Mouse (Mus musculus): Measurements from ENCODE around the gene Ccl17. TPM values are rescaled to one million over a fixed set of nuclear protein-coding genes. Genes with fewer than 3 reads are reported as not detected.
A peak's percentile ranks its signal among the peaks of the same experiment; 100 is the strongest.
"Not testable (repeated sequence)": the region's sequence is repeated elsewhere in the genome, so short reads cannot be mapped to it uniquely, and the experiment has no call there.

Ccl17 gene
- polyA plus RNA-seq, 1 experiment from 2014 or later, result not detected

DNA sequence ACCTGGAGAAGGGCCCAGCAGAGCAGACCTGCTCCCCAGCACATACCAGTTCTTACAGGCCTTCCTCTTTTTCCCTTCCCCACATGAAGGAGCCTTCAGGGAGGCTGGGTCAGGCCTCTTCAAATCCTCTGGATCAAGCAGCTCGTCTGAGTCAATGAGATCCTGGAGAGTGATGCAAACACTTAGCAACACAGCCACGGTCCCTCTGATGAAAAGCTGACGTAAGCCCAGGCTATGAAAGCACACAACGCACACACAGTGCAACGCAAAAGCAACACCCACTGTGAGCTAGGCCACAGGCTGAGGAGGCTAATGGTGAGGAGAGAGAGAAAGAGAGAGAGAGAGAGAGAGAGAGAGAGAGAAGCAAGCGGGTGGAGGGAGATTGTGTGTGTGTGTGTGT, 14.9 kb downstream of the Ccl17 start:
- peaks cover 60% of the 10 kb centered on the region for H3K36me3 ChIP-seq (ENCODE audit: control insufficient read depth, insufficient read depth, low read length)
- H3K27me3 ChIP-seq (ENCODE audit: control insufficient read depth, insufficient read depth, low read length), result no peaks in the 10 kb centered on the region

DNA sequence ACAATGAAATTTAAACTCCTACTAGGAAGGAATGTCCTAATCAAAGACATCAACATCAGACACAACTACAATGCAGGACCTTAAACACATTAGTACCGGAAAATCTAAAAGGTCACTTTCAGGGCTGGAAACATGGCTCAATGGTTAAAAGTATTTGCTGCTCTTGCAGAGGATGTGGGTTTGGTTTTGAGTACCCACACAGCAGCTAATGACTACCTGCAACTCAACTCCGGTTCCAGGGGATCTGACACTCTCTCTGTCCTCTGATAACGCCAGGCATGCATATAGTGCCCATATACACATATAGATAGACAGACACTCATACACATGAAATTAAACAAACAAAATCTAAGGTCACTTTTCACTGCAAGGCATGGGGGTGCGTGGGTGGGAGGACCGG, 16.0 kb downstream of the Ccl17 start:
- H3K36me3 ChIP-seq (ENCODE audit: control insufficient read depth, insufficient read depth, low read length), result peaks cover 66% of the 10 kb centered on the region
- WGBS, result 94% methylated on average over 5 of the region's 5 CpGs

More for the DNA sequence above, 14.9 kb downstream of the Ccl17 start:
- H3K4me2 ChIP-seq (replicated peaks; ENCODE audit: low read depth, low read length), result no peak overlapping the region
- no peaks in the 10 kb centered on the region for H3K4me1 ChIP-seq (ENCODE audit: control insufficient read depth, insufficient read depth, low read length)
- no peak for ATAC-seq (ENCODE audit: insufficient number of reproducible peaks, insufficient read depth, low FRiP score, low read depth)
- no peak overlapping the region for H3K9ac ChIP-seq (replicated peaks; ENCODE audit: low read depth, low read length)
- no peak overlapping the region for H3K4me3 ChIP-seq (ENCODE audit: low read depth, low read length)
- WGBS, result 88% methylated on average over 6 of the region's 6 CpGs
- no peak overlapping the region for H3K27ac ChIP-seq (ENCODE audit: low read length)
- H3K9me3 ChIP-seq (ENCODE audit: control insufficient read depth, low read depth, low read length), result no peaks in the 10 kb centered on the region

GRCm38 (mm10) chr8:94828284-94828683, 18.0 kb downstream of the Ccl17 start:
- H3K27me3 ChIP-seq (ENCODE audit: control insufficient read depth, insufficient read depth, low read length), result no peaks in the 10 kb centered on the region
- no peak overlapping the region for H3K4me2 ChIP-seq (replicated peaks; ENCODE audit: low read depth, low read length)
- 90% methylated on average over 6 of the region's 6 CpGs for WGBS
- peaks cover 64% of the 10 kb centered on the region for H3K36me3 ChIP-seq (ENCODE audit: control insufficient read depth, insufficient read depth, low read length)
- ATAC-seq (ENCODE audit: insufficient number of reproducible peaks, insufficient read depth, low FRiP score, low read depth), result no peak
- no peak overlapping the region for H3K9ac ChIP-seq (replicated peaks; ENCODE audit: low read depth, low read length)
- H3K27ac ChIP-seq (ENCODE audit: low read length), result no peak overlapping the region
- no peaks in the 10 kb centered on the region for H3K9me3 ChIP-seq (ENCODE audit: control insufficient read depth, low read depth, low read length)
- no peak overlapping the region for H3K4me3 ChIP-seq (ENCODE audit: low read depth, low read length)
- H3K4me1 ChIP-seq (ENCODE audit: control insufficient read depth, insufficient read depth, low read length), result no peaks in the 10 kb centered on the region

More for the DNA sequence above, 16.0 kb downstream of the Ccl17 start:
- no peak for ATAC-seq (ENCODE audit: insufficient number of reproducible peaks, insufficient read depth, low FRiP score, low read depth)
- no peaks in the 10 kb centered on the region for H3K9me3 ChIP-seq (ENCODE audit: control insufficient read depth, low read depth, low read length)
- H3K9ac ChIP-seq (replicated peaks; ENCODE audit: low read depth, low read length), result no peak overlapping the region
- H3K4me1 ChIP-seq (ENCODE audit: control insufficient read depth, insufficient read depth, low read length), result no peaks in the 10 kb centered on the region
- no peak overlapping the region for H3K4me3 ChIP-seq (ENCODE audit: low read depth, low read length)
- H3K4me2 ChIP-seq (replicated peaks; ENCODE audit: low read depth, low read length), result no peak overlapping the region
- no peaks in the 10 kb centered on the region for H3K27me3 ChIP-seq (ENCODE audit: control insufficient read depth, insufficient read depth, low read length)
- H3K27ac ChIP-seq (ENCODE audit: low read length), result no peak overlapping the region

DNA sequence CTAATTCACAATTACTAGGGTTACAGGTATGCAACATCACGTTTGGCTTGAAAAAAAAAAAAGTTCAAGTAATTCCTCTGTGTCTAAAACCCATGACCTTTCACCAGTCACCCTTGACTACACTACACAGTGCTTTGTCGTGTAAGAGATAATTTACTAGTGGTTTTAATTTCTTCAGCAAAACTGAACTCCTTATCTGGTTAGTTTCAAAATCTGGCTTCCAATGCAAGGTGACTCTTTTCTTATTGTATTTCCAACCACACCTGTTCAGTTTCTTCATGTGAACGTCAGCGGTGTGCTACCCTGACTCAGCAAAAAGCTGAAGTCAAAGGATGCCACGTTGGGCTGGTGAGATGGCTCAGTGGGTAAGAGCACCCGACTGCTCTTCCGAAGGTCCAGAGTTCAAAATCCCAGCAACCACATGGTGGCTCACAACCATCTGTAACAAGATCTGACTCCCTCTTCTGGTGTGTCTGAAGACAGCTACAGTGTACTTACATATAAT, 23.7 kb downstream of the Ccl17 start:
- not testable (repeated sequence) for H3K4me1 ChIP-seq (ENCODE audit: control insufficient read depth, insufficient read depth, low read length); H3K9ac ChIP-seq (replicated peaks; ENCODE audit: low read depth, low read length); H3K27ac ChIP-seq (ENCODE audit: low read length); H3K4me3 ChIP-seq (ENCODE audit: low read depth, low read length); H3K4me2 ChIP-seq (replicated peaks; ENCODE audit: low read depth, low read length); H3K27me3 ChIP-seq (ENCODE audit: control insufficient read depth, insufficient read depth, low read length); ATAC-seq (ENCODE audit: insufficient number of reproducible peaks, insufficient read depth, low FRiP score, low read depth); H3K9me3 ChIP-seq (ENCODE audit: control insufficient read depth, low read depth, low read length)
- peaks cover 19% of the 10 kb centered on the region for H3K36me3 ChIP-seq (ENCODE audit: control insufficient read depth, insufficient read depth, low read length)
- 67% methylated on average over 7 of the region's 7 CpGs for whole genome bisulfite sequencing

GRCm38 (mm10) chr8:94835751-94836150, 25.5 kb downstream of the Ccl17 start:
- WGBS, result 95% methylated on average over 13 of the region's 13 CpGs
- H3K9me3 ChIP-seq (ENCODE audit: control insufficient read depth, low read depth, low read length); H3K4me2 ChIP-seq (replicated peaks; ENCODE audit: low read depth, low read length); H3K9ac ChIP-seq (replicated peaks; ENCODE audit: low read depth, low read length); ATAC-seq (ENCODE audit: insufficient number of reproducible peaks, insufficient read depth, low FRiP score, low read depth); H3K36me3 ChIP-seq (ENCODE audit: control insufficient read depth, insufficient read depth, low read length); H3K27ac ChIP-seq (ENCODE audit: low read length); H3K27me3 ChIP-seq (ENCODE audit: control insufficient read depth, insufficient read depth, low read length); H3K4me3 ChIP-seq (ENCODE audit: low read depth, low read length): not testable (repeated sequence)
- H3K4me1 ChIP-seq (ENCODE audit: control insufficient read depth, insufficient read depth, low read length), result peaks cover 13% of the 10 kb centered on the region; the same call in 1 of the 2 replicates

DNA sequence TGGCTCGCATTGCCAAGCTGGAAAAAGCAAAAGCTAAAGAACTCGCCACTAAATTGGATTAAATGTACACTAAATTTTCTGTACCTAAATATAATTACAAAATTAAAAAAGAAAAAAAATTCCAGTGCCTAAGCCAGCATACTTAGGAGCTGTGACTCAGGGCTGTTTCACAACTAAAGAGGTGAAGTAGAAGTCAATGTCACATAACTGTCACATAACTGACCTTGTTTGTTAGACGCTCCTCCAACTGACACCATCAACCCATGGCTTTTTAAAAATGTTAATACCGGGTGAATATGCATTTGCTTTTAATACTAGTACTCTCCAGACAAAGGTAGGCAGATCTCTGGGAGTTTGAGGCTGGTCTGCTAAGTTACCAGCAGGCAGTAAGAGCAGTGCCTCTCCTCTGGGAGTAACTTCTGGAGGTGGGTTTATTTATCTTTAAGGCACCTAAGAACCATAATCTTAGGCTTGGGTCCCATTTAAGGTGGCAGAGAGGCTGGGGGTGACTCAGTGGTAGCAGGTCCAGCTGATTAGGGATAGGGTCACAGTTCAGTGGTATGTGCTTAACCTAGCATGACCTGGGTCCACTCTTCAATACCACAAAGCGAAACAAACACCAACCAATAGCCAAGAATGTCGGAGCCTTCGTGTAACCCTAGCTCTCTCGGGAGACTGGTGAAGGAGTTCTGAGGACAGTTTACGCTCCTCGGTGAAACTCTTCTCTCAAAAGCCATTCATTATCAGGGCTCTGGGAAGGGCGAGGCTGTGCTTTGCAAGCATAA, 26.4 kb downstream of the Ccl17 start:
- peak overlapping the region; percentile 94 for H3K9ac ChIP-seq (replicated peaks; ENCODE audit: low read depth, low read length)
- H3K27me3 ChIP-seq (ENCODE audit: control insufficient read depth, insufficient read depth, low read length), result no peaks in the 10 kb centered on the region
- H3K4me1 ChIP-seq (ENCODE audit: control insufficient read depth, insufficient read depth, low read length), result peaks cover 13% of the 10 kb centered on the region; the same call in 1 of the 2 replicates
- H3K27ac ChIP-seq (ENCODE audit: low read length), result no peak overlapping the region
- peak overlapping the region; percentile 89 for H3K4me2 ChIP-seq (replicated peaks; ENCODE audit: low read depth, low read length)
- peaks cover 5% of the 10 kb centered on the region for H3K36me3 ChIP-seq (ENCODE audit: control insufficient read depth, insufficient read depth, low read length)
- 59% methylated on average over 11 of the region's 11 CpGs for WGBS
- peak overlapping the region; percentile 96; the same call in 1 of the 2 replicates for H3K4me3 ChIP-seq (ENCODE audit: low read depth, low read length)
- ATAC-seq (ENCODE audit: insufficient number of reproducible peaks, insufficient read depth, low FRiP score, low read depth), result no peak
- no peaks in the 10 kb centered on the region for H3K9me3 ChIP-seq (ENCODE audit: control insufficient read depth, low read depth, low read length)

DNA sequence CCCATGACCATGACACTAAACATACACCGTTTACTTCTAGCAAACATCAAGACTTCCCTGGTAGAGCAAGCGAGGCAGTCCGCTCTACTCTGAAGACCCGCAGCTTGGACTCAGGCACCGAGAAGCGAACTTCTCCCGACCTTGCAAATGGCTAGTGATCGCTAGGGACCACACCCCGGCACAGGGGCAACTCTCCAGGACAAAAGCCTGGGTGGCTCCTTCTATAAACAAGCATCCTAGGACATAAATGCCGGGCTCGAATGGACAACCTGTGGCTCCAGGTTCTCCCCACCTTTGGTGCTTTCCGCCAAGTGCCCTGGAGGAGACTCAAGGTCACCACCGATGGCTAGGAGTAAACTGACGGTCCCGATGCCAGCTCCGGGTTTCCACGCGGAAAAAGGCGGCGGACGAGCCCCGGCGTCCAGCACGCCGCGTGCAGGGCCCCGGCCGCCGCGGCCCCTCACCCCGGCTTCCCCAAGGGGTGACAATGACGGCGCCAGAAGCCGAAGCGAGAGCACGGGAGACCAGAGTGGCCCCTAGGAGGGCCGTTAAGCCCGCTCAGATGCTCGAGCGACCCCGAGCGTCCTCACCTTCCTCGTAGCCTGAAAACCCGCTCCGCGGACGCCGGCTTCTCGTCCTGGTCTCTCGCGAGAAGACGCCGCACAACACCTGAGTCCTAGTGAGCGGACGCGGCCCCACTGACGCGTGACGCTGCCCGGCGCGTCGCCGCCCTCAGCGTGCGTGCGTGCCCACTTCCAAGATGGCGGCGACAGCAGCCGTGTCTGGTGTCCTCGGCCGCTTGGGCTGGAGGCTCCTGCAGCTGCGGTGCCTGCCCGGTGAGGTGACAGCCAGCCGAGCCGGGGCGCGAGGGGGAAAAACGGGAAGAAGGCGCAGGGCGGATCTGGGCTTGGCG, 27.7 kb downstream of the Ccl17 start, which contains the start of the genes Coq9 and Ciapin1:
Gene Coq9, plus strand, starts transcription at position 660 of the 913 bp plus-strand sequence.
Gene Ciapin1, minus strand, starts transcription at position 697 of the 913 bp plus-strand sequence.
- ATAC-seq (ENCODE audit: insufficient number of reproducible peaks, insufficient read depth, low FRiP score, low read depth), result peak; percentile 97
- Histone ChIP-seq H3K4me1 (ENCODE audit: control insufficient read depth, insufficient read depth, low read length) (peaks cover 13% of the 10 kb centered on the region; the same call in 1 of the 2 replicates), H3K9me3 (ENCODE audit: control insufficient read depth, low read depth, low read length) (no peaks in the 10 kb centered on the region), H3K36me3 (ENCODE audit: control insufficient read depth, insufficient read depth, low read length) (no peaks in the 10 kb centered on the region), H3K4me3 (ENCODE audit: low read depth, low read length) (peak within 1 kb of the TSS; percentile 96), H3K27me3 (ENCODE audit: control insufficient read depth, insufficient read depth, low read length) (no peaks in the 10 kb centered on the region), H3K9ac (replicated peaks; ENCODE audit: low read depth, low read length) (peak within 1 kb of the TSS; percentile 94), H3K27ac (ENCODE audit: low read length) (peak within 1 kb of the TSS; percentile 85), H3K4me2 (replicated peaks; ENCODE audit: low read depth, low read length) (peak within 1 kb of the TSS; percentile 89)
- under 1% methylated on average over 74 of the region's 82 CpGs for WGBS

DNA sequence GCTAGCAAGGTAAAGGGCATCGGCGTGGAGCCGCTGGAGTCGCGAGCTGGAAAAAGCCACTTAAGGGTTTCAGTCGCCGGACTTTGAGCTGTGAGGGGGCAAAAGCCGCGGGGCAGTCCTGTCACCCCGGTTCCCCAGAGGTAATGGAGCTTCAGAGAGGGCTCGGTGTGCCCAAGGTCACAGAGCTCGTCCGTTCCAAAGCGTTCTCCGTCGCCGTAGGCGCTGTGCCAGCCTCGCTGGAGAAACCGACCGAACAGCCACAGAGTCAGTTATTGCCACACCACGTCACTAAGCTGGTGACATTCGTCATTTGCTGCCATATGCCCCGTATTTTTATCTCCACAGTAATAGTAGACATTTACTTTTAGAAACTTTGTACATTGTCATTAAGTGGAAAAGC, 28.3 kb downstream of the Ccl17 start:
- Histone ChIP-seq H3K27me3 (ENCODE audit: control insufficient read depth, insufficient read depth, low read length) (no peaks in the 10 kb centered on the region), H3K4me3 (ENCODE audit: low read depth, low read length) (peak overlapping the region; percentile 96), H3K4me2 (replicated peaks; ENCODE audit: low read depth, low read length) (peak overlapping the region; percentile 69), H3K9ac (replicated peaks; ENCODE audit: low read depth, low read length) (peak overlapping the region; percentile 94), H3K4me1 (ENCODE audit: control insufficient read depth, insufficient read depth, low read length) (peaks cover 13% of the 10 kb centered on the region; the same call in 1 of the 2 replicates), H3K36me3 (ENCODE audit: control insufficient read depth, insufficient read depth, low read length) (no peaks in the 10 kb centered on the region), H3K27ac (ENCODE audit: low read length) (peak overlapping the region; percentile 85), H3K9me3 (ENCODE audit: control insufficient read depth, low read depth, low read length) (no peaks in the 10 kb centered on the region)
- peak; percentile 62; the same call in 1 of the 2 replicates for ATAC-seq (ENCODE audit: insufficient number of reproducible peaks, insufficient read depth, low FRiP score, low read depth)
- WGBS, result under 1% methylated on average over 24 of the region's 24 CpGs
